Mouse (Mus musculus) monocyte, adult 5-6 weeks (primary cell): Measurements from ENCODE around the gene Ak5. TPM values are rescaled to one million over a fixed set of nuclear protein-coding genes. Genes with fewer than 3 reads are reported as not detected.

Experiments
- ATAC-seq: fragments of 153-309, 156-312 bp; replicated peaks from 2 replicates; pipeline ENCODE4 v1.8.0; 2017; ENCODE audit warnings: mild to moderate bottlenecking; ENCODE audit not compliant: low TSS enrichment, insufficient number of reproducible peaks, severe bottlenecking, poor library complexity, low FRiP score
- total RNA-seq: library from RNA; stranded (forward); fragments of 200-1000, 200-491, 200-594 nt; gene quantifications from 3 replicates; pipeline ENCODE4 v1.2.3, GENCODE M21; 2017

The Ak5 gene
- total RNA-seq, 1 experiment from 2014 or later: not detected

DNA sequence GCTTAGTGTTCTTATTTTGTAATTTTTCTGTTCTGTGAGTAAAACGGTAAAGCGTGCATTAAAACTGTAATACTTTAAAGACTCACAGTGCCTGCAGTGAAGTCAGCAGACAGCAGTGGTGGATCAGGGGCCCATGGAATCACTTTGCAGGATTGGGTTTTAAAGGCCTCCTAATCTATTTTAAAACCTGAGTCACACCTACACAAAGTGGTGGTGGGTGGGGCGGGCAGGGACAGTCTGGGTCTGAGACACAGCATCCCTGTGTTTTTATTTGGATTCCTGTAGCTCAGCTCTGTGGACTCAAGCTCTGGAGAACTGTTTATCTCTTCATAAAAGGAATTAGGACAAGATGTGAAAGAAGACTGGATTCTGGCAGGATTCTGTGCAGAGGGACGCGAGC lies 125.9 kb downstream of the Ak5 start:
- no peak for ATAC-seq

DNA sequence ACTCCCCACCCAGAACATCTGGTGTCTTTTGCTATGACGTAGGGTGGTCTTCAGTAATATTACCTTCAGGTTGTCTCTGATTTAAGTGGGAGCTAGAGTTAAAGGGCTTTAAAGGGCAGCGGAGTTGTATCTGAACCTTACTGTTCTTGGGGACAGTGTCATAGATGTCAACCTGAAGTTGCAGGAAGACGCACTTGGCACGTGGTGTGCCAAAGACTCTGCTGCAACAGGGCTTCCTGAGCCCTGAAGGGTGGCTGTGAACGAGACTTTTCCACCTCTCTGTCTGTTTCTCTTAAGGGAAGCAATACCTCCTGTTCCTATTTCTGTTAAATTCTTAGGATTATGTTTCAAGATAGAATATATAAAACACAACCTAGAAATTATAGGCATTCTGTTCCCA lies 137.8 kb downstream of the Ak5 start:
- ATAC-seq: no peak

DNA sequence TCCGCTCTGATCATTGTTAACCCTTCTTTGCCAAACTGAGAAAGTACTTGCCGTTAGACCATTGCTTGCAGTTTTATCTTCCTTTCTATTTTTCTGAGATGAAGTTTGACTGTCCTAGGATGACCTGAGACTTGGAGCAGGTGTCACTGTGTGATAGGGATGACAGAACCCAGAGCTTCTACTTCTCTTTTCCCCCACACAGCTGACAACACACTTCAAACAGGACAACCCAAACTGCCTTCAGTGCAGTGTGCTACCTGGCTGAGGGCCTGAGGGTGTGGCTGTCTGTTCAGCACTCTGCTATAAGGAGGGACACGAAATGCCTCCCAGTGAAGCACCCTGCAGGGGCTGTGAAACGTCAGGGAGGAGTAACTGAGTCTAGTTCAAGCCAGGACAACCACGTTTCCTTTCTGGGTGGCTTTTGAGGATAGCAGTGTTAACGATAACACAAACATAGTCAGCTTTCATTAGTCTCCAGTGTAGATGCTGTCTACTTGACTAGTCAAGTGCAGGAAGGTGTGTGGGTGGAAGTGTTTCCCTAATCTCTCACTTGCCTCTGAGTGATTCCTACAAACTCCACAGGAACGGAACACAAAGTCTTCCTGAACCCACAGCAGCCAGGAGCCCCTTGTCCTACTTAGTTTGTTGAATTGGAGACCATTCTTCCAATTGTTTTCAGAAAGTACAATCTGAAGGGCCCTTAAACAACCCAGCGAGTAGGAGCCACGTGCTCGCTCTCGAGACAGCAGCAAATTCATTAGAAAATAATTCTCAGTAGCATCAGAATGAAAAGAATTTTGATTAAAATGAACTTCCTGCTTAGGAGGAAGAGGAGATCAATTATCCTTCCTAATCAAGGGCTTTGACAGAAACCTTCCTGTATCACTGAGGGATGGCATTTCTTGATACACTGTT lies 138.8 kb downstream of the Ak5 start:
- ATAC-seq: no peak

DNA sequence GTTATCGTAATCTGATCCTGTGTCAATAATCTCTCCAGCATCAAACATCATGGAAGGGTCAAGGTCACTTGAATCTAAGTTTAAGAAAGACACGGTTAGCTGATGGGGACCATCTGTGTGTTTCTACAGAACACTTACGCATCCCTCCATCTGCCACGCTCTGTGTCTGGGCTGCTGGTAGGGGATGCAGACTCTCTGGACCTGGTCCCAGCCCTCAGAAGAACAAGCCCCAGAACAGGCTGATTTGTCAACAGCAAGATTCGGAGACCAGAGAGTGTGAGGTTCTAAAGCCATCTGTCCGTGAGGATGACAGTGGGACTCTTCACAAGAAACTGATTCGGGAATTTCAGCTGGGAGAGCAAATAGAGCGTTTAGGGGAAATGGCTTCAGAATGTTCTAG lies 141.4 kb downstream of the Ak5 start:
- no peak for ATAC-seq

DNA sequence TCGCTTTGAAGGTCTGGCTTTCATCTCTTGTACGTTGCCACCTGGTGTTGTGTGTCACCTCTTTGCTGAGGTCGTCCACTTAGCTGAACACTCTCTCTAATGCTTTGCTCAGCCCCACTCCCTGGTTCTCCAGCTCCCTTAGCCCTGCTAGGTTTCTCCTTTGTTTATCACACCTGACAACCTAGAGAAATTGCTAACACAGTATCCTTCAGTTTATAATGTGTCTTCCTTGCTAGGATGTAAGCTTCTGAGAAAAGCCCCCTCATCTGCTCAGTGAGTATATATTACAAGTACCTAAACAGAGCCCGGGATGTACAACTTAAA lies 144.9 kb downstream of the Ak5 start:
- no peak for ATAC-seq

DNA sequence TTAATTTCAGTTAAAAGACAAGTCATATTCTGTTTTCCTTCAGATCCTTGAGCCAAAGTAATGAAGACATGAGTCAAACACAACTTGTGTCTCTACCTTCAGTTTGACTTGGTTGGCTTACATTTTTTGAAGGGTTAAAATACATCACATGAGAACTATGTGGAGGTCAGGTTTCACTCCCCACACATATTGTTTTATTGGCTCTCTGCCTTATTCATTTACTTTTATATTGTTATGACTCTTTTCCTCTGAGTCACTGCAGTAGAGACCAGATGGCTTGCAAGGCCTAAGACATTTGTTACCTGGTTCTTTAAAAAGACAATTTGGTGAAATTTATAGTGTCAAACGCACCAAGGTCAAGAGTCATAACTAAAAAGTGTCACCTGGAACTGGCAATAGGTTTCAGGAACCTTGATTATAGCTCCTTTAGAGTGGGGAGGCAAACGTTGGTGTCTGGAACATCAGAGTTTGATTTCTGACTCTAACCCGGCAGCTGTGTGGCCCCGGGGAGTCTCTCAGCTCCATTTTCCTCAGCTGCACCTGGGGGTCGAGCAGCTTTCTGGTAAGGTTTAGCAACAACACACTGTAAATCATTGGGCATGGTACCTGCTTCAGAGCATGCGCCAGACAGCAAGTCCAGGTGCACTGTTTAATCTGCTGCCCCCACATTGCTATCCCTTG lies 145.4 kb downstream of the Ak5 start:
- no peak for ATAC-seq

DNA sequence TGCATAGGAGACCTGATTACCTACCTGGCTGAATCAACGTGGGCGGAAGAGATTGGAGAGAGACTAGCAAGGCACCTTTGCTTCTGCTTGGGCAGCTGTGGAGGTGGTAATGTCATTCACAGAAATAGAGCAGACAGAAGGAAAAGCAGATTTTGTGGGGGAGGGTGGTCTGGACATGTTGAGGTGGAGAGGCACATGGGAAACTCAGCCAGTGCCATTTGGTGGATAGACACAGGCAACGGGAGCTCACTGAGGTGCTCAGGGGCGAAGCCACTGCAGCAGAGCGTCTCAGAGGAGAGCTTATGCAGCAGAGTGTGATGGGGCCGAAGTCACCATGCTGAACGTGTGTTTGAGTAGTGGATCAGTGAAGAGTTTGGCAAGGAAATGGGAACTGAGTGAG lies 147.1 kb downstream of the Ak5 start:
- ATAC-seq: no peak

DNA sequence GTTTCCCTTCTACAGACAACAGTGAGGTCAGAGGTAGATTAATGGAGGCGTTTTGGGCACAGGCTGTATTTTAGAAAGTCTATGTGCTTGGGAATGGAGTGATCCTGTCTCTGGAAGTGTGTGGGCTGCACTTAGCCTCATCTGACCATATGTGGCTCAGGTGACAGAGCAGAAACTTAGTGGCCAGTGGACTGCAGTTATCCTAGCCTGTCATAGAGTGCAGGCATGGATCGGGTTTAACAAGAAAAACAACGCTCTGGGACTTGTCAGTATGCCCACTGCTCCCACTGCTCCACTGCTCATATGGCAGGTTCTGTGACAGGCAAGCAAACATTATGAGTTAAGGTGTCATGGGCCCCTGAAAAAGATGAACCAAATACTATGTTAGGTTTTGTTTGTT lies 148.1 kb downstream of the Ak5 start:
- ATAC-seq: no peak

DNA sequence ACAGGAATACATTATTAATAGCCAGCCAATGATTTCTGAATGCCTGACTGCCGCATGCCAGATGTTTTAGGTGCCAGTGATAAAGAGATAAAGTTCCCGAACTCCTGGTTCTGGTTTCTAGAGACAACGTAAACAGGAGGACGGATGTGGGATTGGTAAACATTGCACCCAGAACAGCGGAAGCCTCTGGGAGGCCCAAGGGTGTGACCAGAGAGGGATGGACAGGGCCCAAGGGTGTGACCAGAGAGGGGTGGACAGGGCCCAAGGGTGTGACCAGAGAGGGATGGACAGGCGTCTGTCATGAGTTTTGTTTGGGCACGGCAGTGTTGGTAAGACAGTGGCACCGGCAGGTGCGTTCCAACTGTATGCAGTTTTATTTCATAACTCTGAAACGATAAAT lies 148.6 kb downstream of the Ak5 start:
- no peak for ATAC-seq

DNA sequence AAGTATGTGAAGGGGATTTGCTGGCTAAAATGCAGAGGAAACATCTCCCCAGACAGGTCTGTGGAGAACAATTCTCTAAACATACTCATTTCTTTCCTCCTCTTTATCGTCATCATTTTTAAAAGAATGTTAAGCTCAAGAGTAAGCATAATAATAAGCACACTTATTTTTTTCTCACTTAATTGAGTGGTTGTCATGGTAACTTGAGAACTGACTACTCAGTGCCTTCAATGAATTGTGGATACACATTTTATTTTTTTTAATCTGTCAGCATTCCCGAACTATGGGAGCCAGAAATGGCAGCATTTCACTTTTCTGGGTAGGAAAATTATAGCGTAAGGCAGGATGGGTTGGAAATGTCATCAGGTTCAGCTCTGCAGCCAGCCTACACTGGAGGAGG lies 151.6 kb downstream of the Ak5 start:
- no peak for ATAC-seq

DNA sequence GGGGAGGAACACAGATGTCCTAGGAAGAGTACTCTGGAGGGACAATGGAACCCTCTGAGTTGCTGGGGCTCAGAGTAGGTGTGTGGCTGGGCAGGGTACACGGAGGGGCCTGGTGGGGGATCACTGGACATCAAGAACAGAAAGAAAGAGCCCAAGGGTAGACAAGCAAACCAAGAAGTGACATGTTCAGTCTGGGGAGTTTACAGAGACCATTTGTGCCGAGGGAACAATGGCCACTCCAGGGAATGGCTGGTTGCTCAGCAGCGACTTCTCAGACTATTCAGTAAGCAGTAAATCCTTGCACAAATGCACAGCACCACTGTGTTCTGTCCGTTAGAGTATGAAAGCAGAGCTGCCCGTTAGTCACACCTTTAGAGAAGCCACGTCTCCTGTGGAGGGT lies 152.2 kb downstream of the Ak5 start:
- ATAC-seq: no peak

DNA sequence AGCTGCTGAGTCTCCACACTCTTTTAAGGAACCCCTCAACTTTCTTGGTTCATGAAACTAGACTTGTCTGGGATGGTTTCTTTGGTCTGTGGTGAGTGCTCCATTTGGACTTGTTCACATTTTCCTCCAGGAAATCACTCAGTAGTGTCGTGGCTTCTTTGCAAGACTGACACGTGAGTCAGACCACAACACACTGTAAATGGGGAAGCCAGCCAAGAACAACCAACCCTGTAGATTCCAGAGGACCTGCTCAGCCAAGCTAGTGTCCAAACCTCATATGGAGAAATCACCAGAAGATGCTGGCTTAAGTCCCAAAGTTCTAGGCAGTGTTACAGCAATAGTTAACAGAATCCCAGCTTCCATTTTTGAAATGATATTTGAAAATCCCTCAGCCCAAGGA lies 155.6 kb downstream of the Ak5 start:
- no peak for ATAC-seq

DNA sequence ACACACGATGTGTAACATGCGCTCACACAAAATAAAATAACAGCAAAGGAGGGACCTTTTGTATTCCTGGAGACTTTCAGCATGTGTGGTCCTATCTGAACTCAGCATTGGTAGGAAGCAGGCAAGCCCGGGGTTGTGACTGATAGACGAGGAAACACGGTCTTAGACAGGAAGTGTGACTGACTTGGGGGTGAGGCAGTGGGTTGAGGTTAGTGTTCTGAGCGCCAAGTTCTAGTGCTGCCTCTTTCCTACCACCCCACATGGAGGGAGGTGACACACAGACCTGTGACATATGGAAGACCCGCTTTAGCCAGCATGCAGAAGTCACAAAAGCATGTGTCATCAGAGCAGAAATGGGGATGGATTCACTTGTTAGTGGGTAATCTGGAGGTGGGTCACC lies 158.9 kb downstream of the Ak5 start:
- ATAC-seq: no peak

DNA sequence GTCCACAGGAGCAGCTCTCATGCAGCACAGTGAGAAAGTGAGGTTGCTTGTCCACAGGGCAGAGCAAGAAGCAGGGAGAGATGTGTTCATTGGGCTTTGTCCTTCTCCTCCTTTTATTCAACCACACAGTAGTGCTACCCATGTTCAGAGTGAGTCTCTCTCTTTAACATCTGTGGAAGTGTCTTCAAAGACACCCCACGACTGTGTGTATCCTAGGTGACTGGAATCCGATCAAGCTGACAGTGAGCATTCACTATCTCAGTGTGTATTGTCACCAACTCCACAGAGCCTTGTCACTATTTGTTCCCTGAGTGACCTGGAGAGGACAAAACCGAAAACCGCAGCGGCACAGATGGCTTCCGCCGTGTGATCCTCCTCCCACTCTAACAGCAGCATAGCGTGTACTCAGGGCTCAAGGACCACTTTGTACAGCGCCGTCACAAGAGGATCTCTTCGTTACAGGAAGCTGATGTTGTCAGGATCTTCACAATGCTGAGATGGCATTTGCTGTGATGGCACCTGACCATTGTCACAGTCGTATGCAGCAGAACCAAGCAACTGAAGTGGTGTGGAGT lies 159.7 kb downstream of the Ak5 start:
- ATAC-seq: no peak

DNA sequence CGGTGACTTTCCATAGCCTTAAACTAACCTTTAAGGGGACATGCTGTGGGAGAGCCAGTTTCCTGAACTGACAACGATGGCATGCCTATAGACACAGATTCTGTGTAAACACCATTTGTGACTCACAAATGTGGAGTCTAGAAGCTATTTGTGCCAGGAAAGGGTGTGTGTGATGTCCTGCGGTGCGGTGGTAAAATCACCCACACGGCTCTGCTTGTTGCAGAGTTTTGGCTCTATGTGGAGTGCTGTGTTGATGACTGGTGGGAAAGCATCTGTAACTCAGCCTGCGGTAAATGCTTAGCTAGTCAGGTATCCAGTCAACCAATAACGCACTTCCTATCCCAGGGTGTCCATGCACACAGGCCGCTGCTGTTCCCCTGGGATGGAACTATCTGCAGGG lies 160.3 kb downstream of the Ak5 start:
- no peak for ATAC-seq

DNA sequence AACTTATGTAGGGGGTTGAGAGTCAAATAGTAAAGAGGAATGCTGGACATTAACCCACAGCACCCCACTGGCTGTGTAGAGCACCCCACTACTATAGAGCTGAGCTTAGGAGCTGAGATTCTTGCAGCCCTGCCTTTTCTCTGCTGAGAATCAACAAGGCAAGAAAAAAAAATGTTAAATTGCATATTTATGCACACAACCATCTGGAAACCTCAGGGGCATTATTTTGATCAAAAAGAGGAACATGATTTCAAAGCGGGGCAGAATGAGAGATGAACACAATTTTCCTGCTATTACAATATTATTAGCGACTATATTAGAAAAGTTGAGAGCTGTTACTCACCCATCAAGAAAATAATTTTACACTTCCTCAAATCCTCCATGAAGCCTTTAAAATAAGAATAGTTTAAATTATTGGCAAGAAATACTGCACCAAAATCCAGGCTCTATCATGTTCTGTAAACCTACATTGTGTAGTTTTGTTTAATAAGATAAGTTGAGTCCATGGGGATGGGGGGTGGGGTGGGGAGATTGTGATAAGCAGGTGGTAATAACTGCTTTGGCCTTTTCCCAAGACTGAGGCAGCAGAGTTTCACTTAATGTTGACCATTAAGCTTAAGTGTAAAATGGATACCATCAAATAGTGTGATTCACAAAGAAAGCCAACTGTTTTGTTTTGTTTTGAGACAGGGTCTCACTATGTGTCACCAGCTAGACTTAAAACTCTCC lies 169.0 kb downstream of the Ak5 start:
- no peak for ATAC-seq

DNA sequence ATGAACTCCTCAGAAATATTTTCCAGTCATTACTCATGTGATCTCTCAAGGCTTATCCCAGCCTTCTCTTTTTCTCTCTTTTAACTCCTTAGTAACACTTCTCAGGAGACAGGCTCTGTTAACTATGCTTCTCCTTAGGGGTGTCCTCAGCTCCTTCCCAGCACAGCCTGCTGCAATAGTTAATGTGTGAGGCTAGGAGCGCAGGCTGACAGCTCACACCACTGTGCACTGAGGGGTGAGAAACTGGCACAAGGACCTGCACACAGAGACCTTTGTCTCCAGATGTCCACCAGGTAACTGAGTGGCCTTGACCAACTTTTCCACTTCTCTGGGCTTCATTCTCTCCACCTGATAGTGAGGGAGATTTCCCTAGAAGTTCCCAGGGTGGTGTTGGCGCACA lies 170.3 kb downstream of the Ak5 start:
- ATAC-seq: no peak

DNA sequence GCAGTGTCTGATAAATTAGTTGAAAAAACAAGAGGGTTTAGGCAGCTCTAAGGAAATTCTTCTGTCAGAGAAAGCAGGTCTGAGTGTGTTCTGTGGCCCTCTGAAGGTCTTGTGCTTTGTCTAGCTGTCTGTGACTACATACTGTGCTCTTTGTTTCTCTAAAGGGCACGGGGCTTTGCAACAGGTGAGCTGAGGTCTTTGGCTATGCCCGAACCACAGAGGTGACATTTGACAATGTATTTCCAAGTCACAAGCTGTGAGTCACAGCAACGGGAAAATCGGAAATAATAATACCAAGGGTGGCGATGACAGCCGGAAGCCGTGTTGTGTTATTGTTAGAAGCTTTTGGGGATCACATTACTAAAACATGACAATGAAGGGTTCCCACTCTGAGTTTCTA lies 171.1 kb downstream of the Ak5 start:
- no peak for ATAC-seq

DNA sequence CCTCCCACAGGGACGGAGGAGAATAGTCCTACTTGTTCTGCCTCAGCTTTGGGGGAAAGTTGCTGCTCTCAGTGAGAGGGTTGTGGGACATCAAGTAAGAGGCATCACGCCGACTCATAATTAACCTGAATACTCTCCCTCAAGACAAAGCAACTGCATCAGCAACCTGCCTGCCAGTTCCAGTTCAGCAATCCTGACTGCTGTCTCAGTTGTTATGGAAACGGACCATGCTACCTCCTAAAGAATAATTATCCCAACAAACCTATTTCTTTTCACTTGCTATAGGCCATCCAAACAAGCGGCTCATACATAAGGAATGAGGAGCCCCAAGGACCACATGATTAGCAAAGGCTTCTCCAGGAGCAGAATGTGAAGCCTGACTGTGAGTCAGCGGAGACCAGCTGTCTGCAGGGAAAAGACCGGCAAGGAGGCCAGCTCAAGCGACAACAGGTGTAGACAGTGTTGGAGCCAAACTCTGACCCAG lies 172.7 kb downstream of the Ak5 start:
- ATAC-seq: no peak
